Mouse (Mus musculus) limb, embryonic 14.5 days (tissue): ENCODE results near the gene Naa30. TPM values are rescaled to one million over a fixed set of nuclear protein-coding genes. Genes with fewer than 3 reads are reported as not detected.

ENCODE experiments used
- ATAC-seq: fragments of 200-750 bp; cut with Nextera tagmentation; 2 replicates; pipeline ENCODE4 v1.8.0; 2017; ENCODE audit warnings: low read depth, moderate number of reproducible peaks, moderate TSS enrichment; ENCODE audit not compliant: low FRiP score
- DNase-seq: peaks from one replicate; pipeline ENCODE4 v3.0.0-alpha.2; 2015; ENCODE audit warnings: low spot score
- H3K27ac ChIP-seq: fragments of 300-500 bp; sonication (generic); replicated peaks from 2 replicates; pipeline ENCODE4 v1.5.1; 2014; ENCODE audit warnings: low read depth, mild to moderate bottlenecking, low read length, moderate library complexity, mixed read lengths
- H3K27me3 ChIP-seq: fragments of 300-500 bp; sonication (generic); 2 replicates; pipeline ENCODE4 v1.6.1; 2014; ENCODE audit warnings: low read length, mixed read lengths; ENCODE audit not compliant: control insufficient read depth, insufficient read depth
- H3K36me3 ChIP-seq: fragments of 300-500 bp; sonication (generic); 2 replicates; pipeline ENCODE4 v1.6.1; 2014; ENCODE audit warnings: mild to moderate bottlenecking, low read length, moderate library complexity, mixed read lengths; ENCODE audit not compliant: control insufficient read depth, insufficient read depth
- H3K4me1 ChIP-seq: fragments of 300-500 bp; sonication (generic); 2 replicates; pipeline ENCODE4 v1.6.1; 2014; ENCODE audit warnings: antibody characterized with exemption, low read length, mixed read lengths; ENCODE audit not compliant: control insufficient read depth, insufficient read depth
- H3K4me2 ChIP-seq: fragments of 300-500 bp; sonication (generic); replicated peaks from 2 replicates; pipeline ENCODE4 v1.6.1; 2014; ENCODE audit warnings: low read depth, mild to moderate bottlenecking, low read length, moderate library complexity; ENCODE audit not compliant: severe bottlenecking
- H3K4me3 ChIP-seq: fragments of 300-500 bp; sonication (generic); replicated peaks from 2 replicates; pipeline ENCODE4 v1.5.1; 2014; ENCODE audit warnings: low read length
- H3K9ac ChIP-seq: fragments of 300-500 bp; sonication (generic); 2 replicates; pipeline ENCODE4 v1.6.1; 2014; ENCODE audit warnings: mild to moderate bottlenecking, low read depth, low read length, moderate library complexity; ENCODE audit not compliant: severe bottlenecking
- H3K9me3 ChIP-seq: fragments of 300-500 bp; sonication (generic); 2 replicates; pipeline ENCODE4 v1.6.1; 2016; ENCODE audit warnings: low read length; ENCODE audit not compliant: control insufficient read depth
- POLR2A ChIP-seq: fragments of 200-500 bp; IDR thresholded peaks from 2 replicates; pipeline ENCODE4 v1.8.0; 2012; ENCODE audit warnings: inconsistent platforms, mild to moderate bottlenecking, moderate library complexity, borderline replicate concordance; ENCODE audit not compliant: insufficient read depth, insufficient read length; ENCODE audit errors: extremely low read depth
- WGBS: fragments of 180-500 bp; shearing (Covaris S2); extraction: QIAGEN DNeasy Blood & Tissue Kit; methylation state at CpG from one replicate; pipeline ENCODE4 v1.1.7; 2014; 5-methylcytosine and 5-hydroxymethylcytosine counted together
- polyA plus RNA-seq, 2 experiments: library from polyadenylated mRNA; depleted of rRNA in 1 of 2; stranded (reverse) in 1 of 2; unstranded in 1 of 2; fragments of >200 nt; fragmentation: Nextera tagmentation in 1 of 2; extraction: Ambion mirVana in 1 of 2; gene quantifications; 2 replicates each; pipeline versions ENCODE4 v1.2.1 to v1.2.3; 2012 to 2014

Naa30 gene
- polyA plus RNA-seq, 2 experiments, result 15.9 to 18.4 TPM

DNA sequence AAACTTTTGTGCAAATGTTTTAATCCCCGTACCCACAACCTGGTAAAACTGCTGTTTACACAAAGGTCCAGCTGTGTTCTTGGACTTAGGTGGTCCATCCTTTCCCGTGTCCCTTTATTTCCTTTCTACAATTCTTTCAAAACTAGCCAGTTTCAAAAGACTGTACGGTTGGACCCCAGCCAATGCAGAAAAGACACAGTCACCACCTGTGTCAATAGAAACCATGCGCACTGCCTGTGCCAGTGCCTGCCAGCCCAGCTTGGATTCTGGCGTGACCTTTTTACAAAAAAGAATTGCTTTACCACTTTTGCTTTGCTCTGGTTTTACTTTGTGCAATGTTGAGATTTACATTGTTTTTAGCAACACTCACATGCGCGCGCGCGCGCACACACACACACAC lies 55.0 kb downstream of the Naa30 start:
- no peaks in the 10 kb centered on the region for H3K9me3 ChIP-seq
- DNase-seq, result no peak
- no peak overlapping the region for H3K4me3 ChIP-seq
- H3K27me3 ChIP-seq, result no peaks in the 10 kb centered on the region
- no peak for ATAC-seq
- H3K4me1 ChIP-seq, result no peaks in the 10 kb centered on the region
- WGBS, result 78% methylated on average over 11 of the region's 11 CpGs
- TF ChIP-seq POLR2A, result no peak
- H3K4me2 ChIP-seq, result no peak overlapping the region
- no peaks in the 10 kb centered on the region for H3K36me3 ChIP-seq
- no peak overlapping the region for H3K27ac ChIP-seq
- no peak overlapping the region for H3K9ac ChIP-seq

DNA sequence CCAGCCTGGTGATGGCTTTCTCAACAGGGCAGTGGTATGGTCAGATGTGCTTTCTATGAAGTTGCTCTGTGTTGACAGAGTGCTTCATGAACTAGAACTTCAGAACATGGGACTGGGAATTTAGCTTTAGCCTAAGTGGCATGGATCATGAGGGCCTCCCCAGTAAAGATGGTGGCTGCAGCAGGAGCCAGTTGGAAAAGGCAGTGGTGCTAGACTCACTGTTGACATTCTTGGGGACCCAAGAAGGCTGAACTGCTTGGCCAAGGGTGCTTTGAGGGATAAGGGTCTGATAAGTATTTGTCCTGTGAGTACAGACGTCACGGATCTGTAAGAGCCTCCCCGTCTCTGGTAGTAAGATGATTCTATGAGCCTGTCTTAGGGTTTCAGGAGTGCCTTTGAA lies 59.8 kb downstream of the Naa30 start:
- H3K27me3 ChIP-seq, result no peaks in the 10 kb centered on the region
- no peaks in the 10 kb centered on the region for H3K4me1 ChIP-seq
- no peak overlapping the region for H3K27ac ChIP-seq
- no peak overlapping the region for H3K4me2 ChIP-seq
- H3K9ac ChIP-seq, result no peak overlapping the region
- 87% methylated on average over 3 of the region's 3 CpGs for WGBS
- ATAC-seq, result no peak
- H3K36me3 ChIP-seq, result no peaks in the 10 kb centered on the region
- DNase-seq, result no peak
- no peaks in the 10 kb centered on the region for H3K9me3 ChIP-seq
- no peak overlapping the region for H3K4me3 ChIP-seq
- TF ChIP-seq POLR2A, result no peak

DNA sequence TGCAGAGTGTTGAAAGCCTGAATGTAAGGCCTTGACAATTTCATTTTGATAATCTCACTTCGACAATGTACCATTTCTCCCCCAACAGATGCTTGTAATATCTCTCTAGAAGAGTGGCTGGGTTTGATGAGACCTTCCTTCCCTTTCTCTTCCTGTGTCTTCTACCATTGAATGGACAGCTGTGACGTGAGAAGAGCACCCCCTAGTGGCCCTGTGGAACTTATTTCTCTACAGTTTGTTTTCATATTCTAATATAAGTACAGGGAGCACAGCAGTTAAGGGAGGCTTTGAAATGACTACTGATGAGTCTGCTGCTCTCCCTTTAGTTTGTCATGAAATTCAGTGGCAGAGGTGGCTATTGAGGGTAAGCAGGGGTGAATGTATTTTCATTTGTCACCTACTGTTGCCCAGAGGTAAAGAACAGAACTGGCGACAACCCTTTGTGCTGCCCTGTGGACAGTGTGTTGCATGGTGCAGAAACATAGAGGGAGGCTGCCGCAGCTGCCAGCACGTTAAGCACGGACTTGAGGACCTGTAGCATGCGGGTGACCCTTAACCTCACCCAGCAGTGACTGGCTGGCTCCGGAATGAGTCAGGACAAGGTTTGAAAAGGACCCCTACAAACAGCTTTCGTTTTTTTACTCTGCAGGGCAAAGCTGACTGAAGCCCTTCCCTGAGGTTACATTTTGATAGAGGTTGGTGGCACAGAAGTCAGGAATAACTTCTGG lies 62.9 kb downstream of the Naa30 start:
- no peaks in the 10 kb centered on the region for H3K4me1 ChIP-seq
- no peaks in the 10 kb centered on the region for H3K9me3 ChIP-seq
- DNase-seq (peak; percentile 74), ATAC-seq (no peak)
- whole genome bisulfite sequencing, result 46% methylated on average over 9 of the region's 9 CpGs
- no peak overlapping the region for H3K4me2 ChIP-seq
- TF ChIP-seq POLR2A, result no peak
- H3K27me3 ChIP-seq, result no peaks in the 10 kb centered on the region
- no peaks in the 10 kb centered on the region for H3K36me3 ChIP-seq
- H3K4me3 ChIP-seq, result no peak overlapping the region
- H3K27ac ChIP-seq, result no peak overlapping the region
- H3K9ac ChIP-seq, result 0 out of 2 replicates have a peak overlapping the region, but pooled peaks have one; percentile 7

DNA sequence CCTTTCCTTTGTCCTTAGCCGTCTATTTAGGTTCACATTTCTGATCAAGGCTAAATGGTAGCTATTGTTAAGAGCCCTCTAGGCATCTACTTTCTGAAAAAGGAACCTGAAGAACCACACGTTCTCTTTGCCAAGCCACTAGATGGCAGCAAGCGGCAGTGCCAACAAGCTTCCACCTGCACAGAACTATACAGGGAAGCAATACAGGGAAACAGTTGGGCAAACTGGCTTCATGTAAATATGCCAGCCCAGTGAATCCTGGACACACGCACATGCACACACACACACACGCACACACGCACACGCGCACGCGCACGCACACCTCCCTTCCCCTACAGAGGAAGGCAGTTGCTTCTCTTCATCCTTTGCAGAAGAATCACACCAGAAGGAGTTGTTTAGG lies 66.2 kb downstream of the Naa30 start:
- 37% methylated on average over 11 of the region's 11 CpGs for WGBS
- no peak overlapping the region for H3K4me2 ChIP-seq
- peak; percentile 18; the same call in 1 of the 2 replicates for TF ChIP-seq POLR2A
- no peak overlapping the region for H3K27ac ChIP-seq
- DNase-seq (peak; percentile 62), ATAC-seq (no peak)
- H3K36me3 ChIP-seq, result no peaks in the 10 kb centered on the region
- no peaks in the 10 kb centered on the region for H3K9me3 ChIP-seq
- no peak overlapping the region for H3K9ac ChIP-seq
- no peaks in the 10 kb centered on the region for H3K4me1 ChIP-seq
- no peaks in the 10 kb centered on the region for H3K27me3 ChIP-seq
- no peak overlapping the region for H3K4me3 ChIP-seq

Other genes with a start within 250 kb of the Naa30 start
- 22.0 TPM in 2 replicates for gene Ap5m1, start 106.1 kb upstream of the Naa30 start, polyA plus RNA-seq (2012; rRNA removed)
- gene Ap5m1, start 106.1 kb upstream of the Naa30 start, polyA plus RNA-seq (2014; fragmentation: Nextera tagmentation; extraction: Ambion mirVana), result 18.9 and 22.9 TPM in 2 replicates
- 30.7 and 30.8 TPM in 2 replicates for gene Exoc5, start 105.6 kb upstream of the Naa30 start, polyA plus RNA-seq (2012; rRNA removed)
- 48.7 and 52.3 TPM in 2 replicates for gene Exoc5, start 105.6 kb upstream of the Naa30 start, polyA plus RNA-seq (2014; fragmentation: Nextera tagmentation; extraction: Ambion mirVana)
- 0.15 TPM in 1 of 2 replicates, not detected in the other for gene ccdc198, start 73.2 kb downstream of the Naa30 start, polyA plus RNA-seq (2012; rRNA removed)
- not detected in 2 replicates for gene ccdc198, start 73.2 kb downstream of the Naa30 start, polyA plus RNA-seq (2014; fragmentation: Nextera tagmentation; extraction: Ambion mirVana)